Mouse (Mus musculus) liver, adult 2 months (tissue): ENCODE data around the gene Rhoh.

ENCODE experiments used
- CTCF ChIP-seq: fragments of 200-500 bp; IDR thresholded peaks from 2 replicates; pipeline ENCODE4 v1.5.1; 2011; ENCODE audit warnings: low read depth, low read length, control low read depth
- POLR2A ChIP-seq: fragments of 200-500 bp; IDR thresholded peaks from 2 replicates; pipeline ENCODE4 v1.6.1; 2011; ENCODE audit warnings: low read length, control low read depth; ENCODE audit not compliant: insufficient read depth; ENCODE audit errors: extremely low read depth

DNA sequence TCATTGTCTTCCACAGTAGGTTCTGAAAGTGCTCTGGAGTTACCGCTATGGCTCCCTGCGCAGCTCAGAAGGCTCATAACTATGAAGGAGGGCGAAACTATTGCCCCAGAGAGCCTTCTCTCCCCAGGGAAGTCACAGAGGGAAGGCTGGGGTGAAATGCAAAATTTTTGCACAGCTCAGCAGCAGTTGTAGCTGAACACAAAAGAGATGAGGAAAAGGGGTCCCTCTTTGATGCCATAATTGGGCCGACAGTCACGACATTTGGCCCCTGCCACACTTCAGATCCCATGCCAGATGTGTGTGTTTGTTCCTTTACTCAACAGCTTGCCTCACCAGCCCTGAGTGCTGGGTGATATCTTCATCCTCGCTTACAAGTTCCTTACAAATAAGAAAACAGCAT, 65.7 kb downstream of the Rhoh start:
- TF ChIP-seq CTCF (no peak), POLR2A (no peak)
